8 mouse cellular contexts compared by ENCODE assay signal in genomic region chr12:117843302-117844074, GRCm38 (mm10). TPM values are rescaled to one million over a fixed set of nuclear protein-coding genes. Genes with fewer than 3 reads are reported as not detected.
A peak's percentile ranks its signal among the peaks of the same experiment; 100 is the strongest.
DNase-seq lines count a peak whose midpoint lies in the region; ATAC-seq and TF ChIP-seq lines count a peak whose summit lies in the region.

No protein-coding gene starts in this region.

- H3K4me1 ChIP-seq in heart, adult 2 months (ENCODE audit: control insufficient read depth, insufficient read depth, low read length) = no peaks in the 10 kb centered on the region
- peaks cover 6% of the 10 kb centered on the region for H3K4me1 ChIP-seq in limb, embryonic 15.5 days
- no peaks in the 10 kb centered on the region for H3K4me1 ChIP-seq in midbrain, embryonic 16.5 days (ENCODE audit: control insufficient read depth, insufficient read depth, low read length)

- WGBS in heart, adult 2 months = 1% methylated on average over 75 of the region's 75 CpGs
- WGBS in limb, embryonic 15.5 days = under 1% methylated on average over 75 of the region's 75 CpGs
- under 1% methylated on average over 75 of the region's 75 CpGs for WGBS in midbrain, embryonic 16.5 days

- H3K9me3 ChIP-seq in limb, embryonic 15.5 days = no peaks in the 10 kb centered on the region
- no peaks in the 10 kb centered on the region for H3K9me3 ChIP-seq in midbrain, embryonic 16.5 days (replicated peaks; ENCODE audit: control insufficient read depth, low read length, poor library complexity, severe bottlenecking)

- TF ChIP-seq CTCF in heart, adult 2 months (IDR thresholded peaks at IDR 0.05) = no peak

- TF ChIP-seq EP300 in heart, adult 2 months (IDR thresholded peaks at IDR 0.05; ENCODE audit: insufficient read depth, low read depth, low read length) = no peak

- no peak overlapping the region for H3K27ac ChIP-seq in heart, adult 2 months
- H3K27ac ChIP-seq in limb, embryonic 15.5 days = peak overlapping the region; percentile 82
- H3K27ac ChIP-seq in midbrain, embryonic 16.5 days (ENCODE audit: low read length) = no peak overlapping the region

- no peaks in the 10 kb centered on the region for H3K36me3 ChIP-seq in heart, adult 2 months (ENCODE audit: control insufficient read depth, insufficient read depth, low read length)
- H3K36me3 ChIP-seq in limb, embryonic 15.5 days = no peaks in the 10 kb centered on the region
- H3K36me3 ChIP-seq in midbrain, embryonic 16.5 days (ENCODE audit: control insufficient read depth, insufficient read depth, low read length) = no peaks in the 10 kb centered on the region

- intact Hi-C loops in heart, adult 2 months (cut with DNase I) = no loop called here

- H3K4me2 ChIP-seq in limb, embryonic 15.5 days = peak overlapping the region; percentile 95
- peak overlapping the region; percentile 100 for H3K4me2 ChIP-seq in midbrain, embryonic 16.5 days (ENCODE audit: low read length)

- ATAC-seq in limb, embryonic 15.5 days (ENCODE audit: insufficient number of reproducible peaks, low FRiP score, low TSS enrichment, low read depth) = peak; percentile 89
- ATAC-seq in midbrain, embryonic 16.5 days = peak; percentile 96

- peak; percentile 93 for DNase-seq in 3134 (ENCODE audit: extremely low read depth, insufficient read length, low spot score)
- peak; percentile 74 for DNase-seq in adrenal gland, postnatal 10 days
- DNase-seq in embryo, embryonic 11.5 days (ENCODE audit: low read depth, low spot score) = peak; percentile 69
- peak; percentile 63 to 64 for DNase-seq in heart, adult 2 months
- peak; percentile 43 for DNase-seq in kidney, adult 9 months
- DNase-seq in spleen, postnatal 10 days (ENCODE audit: low spot score in 2 of 2) = peak; percentile 57 to 70

- H3K4me3 ChIP-seq in heart, adult 2 months = peak overlapping the region; percentile 68
- peak overlapping the region; percentile 82 for H3K4me3 ChIP-seq in limb, embryonic 15.5 days
- peak overlapping the region; percentile 84 for H3K4me3 ChIP-seq in midbrain, embryonic 16.5 days (ENCODE audit: low read depth, low read length)

- 0 out of 2 replicates have a peak, but pooled peaks cover 1% of the 10 kb centered on the region for H3K27me3 ChIP-seq in heart, adult 2 months (ENCODE audit: control insufficient read depth, insufficient read depth, low read length)
- H3K27me3 ChIP-seq in limb, embryonic 15.5 days = 0 out of 2 replicates have a peak, but pooled peaks cover 5% of the 10 kb centered on the region
- no peaks in the 10 kb centered on the region for H3K27me3 ChIP-seq in midbrain, embryonic 16.5 days (ENCODE audit: control insufficient read depth, insufficient read depth, low read depth, low read length)

- H3K9ac ChIP-seq in heart, adult 2 months (ENCODE audit: low read depth, low read length) = peak overlapping the region; percentile 36; the same call in 1 of the 2 replicates
- H3K9ac ChIP-seq in limb, embryonic 15.5 days = peak overlapping the region; percentile 77
- H3K9ac ChIP-seq in midbrain, embryonic 16.5 days (ENCODE audit: low read depth, low read length) = peak overlapping the region; percentile 82

- no peak for TF ChIP-seq POLR2A in heart, adult 2 months (IDR thresholded peaks at IDR 0.05; ENCODE audit: insufficient read depth, low read depth, low read length)

- no peaks in the 10 kb centered on the region for H3K79me2 ChIP-seq in heart, adult 2 months (replicated peaks; ENCODE audit: control insufficient read depth, insufficient read depth, low read length)

RNA-seq across cellular contexts. Expression of gene Cdca7l, which starts 39.4 kb away (rescaled TPM):
- 10 to 100 TPM in 1 of 2 experiments, 1 to 10 TPM in 1; 7.7 to 13.2 TPM for total RNA-seq in adrenal gland, postnatal 10 days (2021)
- total RNA-seq in heart, adult 2 months (2021) = under 1 TPM; 0.16 to 0.23 TPM
- 0.10 and 0.26 TPM in 2 replicates for polyA plus RNA-seq in heart, adult 2 months (2012; rRNA removed)
- 39.8 and 41.5 TPM in 2 replicates for polyA plus RNA-seq in limb, embryonic 15.5 days (2015; fragmentation: Nextera tagmentation; extraction: Ambion mirVana)
- 3.6 and 4.8 TPM in 2 replicates for polyA plus RNA-seq in midbrain, embryonic 16.5 days (2015; fragmentation: Nextera tagmentation; extraction: Ambion mirVana)

Comparison
In these comparisons a context has a peak if more than half of its experiments do, and no peak if none do; other contexts are left out.
1. DNase-seq: peak in every context shown above with its lines; median percentile 93 in 3134; 74 in adrenal gland, postnatal 10 days; 69 in embryo, embryonic 11.5 days; 64 in heart, adult 2 months; 64 in spleen, postnatal 10 days; 43 in kidney, adult 9 months.